Mouse (Mus musculus) urinary bladder, postnatal 25 days (tissue): Measurements from ENCODE around the gene Paqr7.
"Not testable (repeated sequence)": the region's sequence is repeated elsewhere in the genome, so short reads cannot be mapped to it uniquely, and the experiment has no call there.

ENCODE experiments used
- DNase-seq: peaks from one replicate; pipeline ENCODE4 v3.0.0; 2022; ENCODE audit warnings: low spot score

Gene Paqr7

DNA sequence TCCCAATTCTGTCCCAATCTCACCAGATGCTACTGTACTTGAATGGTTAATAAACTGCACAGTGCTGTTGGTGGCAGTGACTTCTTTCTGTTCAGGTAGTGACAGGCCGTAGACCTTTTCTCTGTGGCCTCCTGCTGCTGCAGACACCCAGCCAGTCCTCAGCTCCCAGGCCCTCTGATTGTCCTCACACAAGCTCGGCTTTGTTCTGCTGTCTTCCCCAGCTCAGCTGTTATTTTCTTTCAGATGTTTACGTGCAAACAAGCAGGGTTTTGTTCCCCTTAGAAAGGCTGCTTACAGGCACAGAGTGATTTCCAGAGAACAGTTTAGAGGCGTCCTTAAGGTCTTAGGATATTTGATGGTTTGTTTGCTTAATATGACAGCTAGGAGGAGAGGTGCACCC lies 22.7 kb upstream of the Paqr7 start:
- no peak for DNase-seq

- no peak for DNase-seq
These were observed 22.3 kb upstream of the Paqr7 start for GRCm38 (mm10) chr4:134474240-134474639.

DNA sequence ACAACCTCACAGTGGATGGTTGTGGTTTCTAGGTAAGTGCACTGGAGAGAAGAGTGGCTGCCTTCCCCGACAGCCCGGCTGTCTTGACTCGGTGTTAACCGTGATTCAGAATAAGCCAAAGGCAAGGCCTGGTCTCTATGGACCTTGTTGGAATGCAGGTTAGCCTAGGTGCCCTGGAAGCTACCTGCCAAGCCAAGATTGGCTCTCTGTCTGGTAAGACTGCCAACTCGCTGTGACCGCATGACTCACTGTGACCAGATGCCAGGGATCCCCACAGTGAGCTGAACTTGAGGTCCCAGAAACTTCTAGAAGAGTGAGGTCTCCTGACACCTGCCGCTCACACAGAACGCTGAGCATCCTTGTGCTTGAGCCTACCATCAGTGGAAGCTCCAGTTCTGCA lies 19.6 kb upstream of the Paqr7 start:
- no peak for DNase-seq

DNA sequence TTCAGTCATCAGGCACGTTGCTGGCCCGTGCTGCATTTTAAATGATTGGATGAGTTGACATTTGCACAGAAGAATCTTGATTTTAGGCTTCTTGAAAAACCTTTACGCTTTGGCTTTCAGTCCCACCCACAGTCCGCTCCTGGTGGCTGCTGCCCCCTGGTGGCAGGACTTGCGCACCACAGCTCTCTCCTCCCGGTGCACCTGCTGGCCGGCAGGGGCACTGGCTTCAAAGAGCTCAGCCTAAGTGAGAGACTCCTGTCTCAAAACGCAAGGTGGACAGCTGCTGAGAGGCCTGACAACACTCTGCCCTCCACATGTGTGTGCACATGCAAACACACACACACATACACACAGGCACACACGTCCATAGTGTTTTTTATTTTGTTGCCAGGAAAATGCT lies 18.5 kb upstream of the Paqr7 start:
- peak; percentile 94 for DNase-seq

DNA sequence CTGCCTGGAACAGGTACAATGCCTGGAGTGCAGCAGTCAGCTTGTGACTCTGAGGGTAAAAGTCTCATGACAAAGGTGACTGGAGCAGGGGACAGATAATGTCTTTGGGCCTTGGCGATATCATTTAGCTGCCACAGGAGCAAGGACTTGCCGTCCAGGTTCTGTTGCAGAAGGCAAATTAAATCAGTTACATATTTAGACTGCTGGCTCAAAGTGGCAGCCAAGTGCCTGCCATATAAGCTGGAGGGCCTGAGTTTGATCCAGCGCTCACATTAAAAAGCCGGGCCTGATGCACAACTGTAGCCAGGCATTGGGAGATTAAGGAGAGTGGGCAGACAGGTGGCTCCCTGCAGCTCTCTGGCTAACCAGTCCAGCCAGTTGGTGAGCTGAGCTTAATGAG lies 16.7 kb upstream of the Paqr7 start:
- no peak for DNase-seq

- DNase-seq: peak; percentile 80
These were observed 15.6 kb upstream of the Paqr7 start for GRCm38 (mm10) chr4:134480864-134481263.

GRCm38 (mm10) chr4:134481270-134481669 lies 15.2 kb upstream of the Paqr7 start:
- no peak for DNase-seq

- DNase-seq: no peak
These were observed 14.1 kb upstream of the Paqr7 start for GRCm38 (mm10) chr4:134482442-134482841.

DNA sequence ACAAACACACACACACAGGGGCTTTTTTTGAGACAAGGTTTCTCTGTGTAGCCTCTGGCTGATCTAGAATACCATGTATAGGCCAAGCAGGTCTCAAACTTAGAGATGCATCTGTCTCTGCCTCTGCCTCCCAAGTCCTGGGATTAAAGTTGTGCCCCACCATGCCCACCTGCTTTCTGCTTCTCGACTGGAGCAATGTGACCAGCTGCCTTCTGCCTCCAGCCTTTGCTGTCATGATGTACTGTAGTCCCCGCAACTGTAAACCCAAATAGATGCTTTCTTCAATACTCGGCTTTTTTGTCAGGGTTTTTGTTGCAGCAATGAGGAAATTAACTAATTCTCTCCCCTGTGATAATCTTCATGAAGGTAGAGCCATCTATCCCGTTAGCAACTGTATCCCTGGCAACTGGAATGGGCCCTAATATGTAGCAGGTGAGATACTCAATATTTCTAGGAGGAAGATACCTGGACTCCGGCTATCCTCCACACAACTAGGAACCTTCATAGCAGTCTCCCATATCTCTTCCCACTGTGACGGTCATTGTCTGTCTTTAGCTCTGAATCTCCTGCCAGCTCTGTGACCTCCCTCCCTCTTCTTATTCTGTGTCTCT lies 13.3 kb upstream of the Paqr7 start:
- no peak for DNase-seq

GRCm38 (mm10) chr4:134483696-134484095 lies 12.8 kb upstream of the Paqr7 start:
- DNase-seq: no peak

- DNase-seq: no peak
These were observed 12.3 kb upstream of the Paqr7 start for GRCm38 (mm10) chr4:134484231-134484630.

DNA sequence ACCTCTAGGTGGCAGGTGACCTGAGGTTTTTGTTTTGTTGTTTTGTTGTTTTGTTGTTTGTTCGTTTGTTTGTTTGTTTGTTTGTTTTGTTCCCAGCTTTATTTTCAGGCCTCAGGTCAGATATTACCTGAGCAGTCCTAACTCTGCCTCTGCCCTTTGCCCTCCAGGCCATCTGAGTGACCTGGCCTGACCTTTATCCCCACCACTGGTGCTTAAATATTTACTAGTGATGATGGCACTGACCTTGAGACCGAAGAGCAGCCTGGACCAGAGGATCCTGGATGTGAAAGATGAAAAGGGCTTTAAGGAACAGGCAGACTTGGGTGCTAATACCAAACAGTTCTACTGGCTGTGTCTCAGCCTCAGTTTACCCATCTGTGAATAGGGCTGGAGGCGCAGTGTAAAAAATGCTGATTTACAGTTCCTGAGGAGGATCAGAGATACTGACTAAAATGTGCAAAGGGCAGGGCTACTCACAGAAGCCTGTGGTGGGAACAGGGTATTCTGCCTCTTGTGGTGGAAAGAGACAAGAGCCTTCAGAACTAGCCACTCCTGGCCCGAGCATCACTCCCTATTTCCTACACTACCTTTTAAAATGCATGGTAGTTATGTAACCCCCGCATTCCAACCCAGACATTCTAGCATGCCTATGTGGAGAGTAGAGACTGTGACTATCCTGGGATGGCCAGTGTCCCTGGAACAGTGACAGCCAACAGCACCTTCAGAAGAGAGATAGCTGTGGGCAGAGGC lies 11.2 kb upstream of the Paqr7 start:
- no peak for DNase-seq

DNA sequence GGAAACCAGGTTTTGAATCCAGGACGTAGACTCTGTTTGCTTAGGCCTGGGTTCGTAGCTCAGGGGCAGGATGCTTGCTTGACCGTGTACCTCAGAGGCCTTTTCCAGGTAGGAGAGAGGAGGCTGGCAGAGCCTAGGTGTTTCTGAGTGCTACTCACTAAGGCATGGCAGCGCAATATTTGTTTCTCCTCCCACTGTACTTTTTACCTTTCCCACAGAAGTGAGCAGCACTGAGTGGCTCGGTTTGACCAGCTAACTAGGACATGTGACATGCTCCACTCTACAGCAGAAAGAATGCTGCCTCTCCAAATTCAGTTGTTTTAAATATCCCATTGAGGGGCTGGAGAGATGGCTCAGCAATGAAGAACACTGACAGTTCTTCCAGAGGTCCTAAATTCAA lies 8.3 kb upstream of the Paqr7 start:
- no peak for DNase-seq

DNA sequence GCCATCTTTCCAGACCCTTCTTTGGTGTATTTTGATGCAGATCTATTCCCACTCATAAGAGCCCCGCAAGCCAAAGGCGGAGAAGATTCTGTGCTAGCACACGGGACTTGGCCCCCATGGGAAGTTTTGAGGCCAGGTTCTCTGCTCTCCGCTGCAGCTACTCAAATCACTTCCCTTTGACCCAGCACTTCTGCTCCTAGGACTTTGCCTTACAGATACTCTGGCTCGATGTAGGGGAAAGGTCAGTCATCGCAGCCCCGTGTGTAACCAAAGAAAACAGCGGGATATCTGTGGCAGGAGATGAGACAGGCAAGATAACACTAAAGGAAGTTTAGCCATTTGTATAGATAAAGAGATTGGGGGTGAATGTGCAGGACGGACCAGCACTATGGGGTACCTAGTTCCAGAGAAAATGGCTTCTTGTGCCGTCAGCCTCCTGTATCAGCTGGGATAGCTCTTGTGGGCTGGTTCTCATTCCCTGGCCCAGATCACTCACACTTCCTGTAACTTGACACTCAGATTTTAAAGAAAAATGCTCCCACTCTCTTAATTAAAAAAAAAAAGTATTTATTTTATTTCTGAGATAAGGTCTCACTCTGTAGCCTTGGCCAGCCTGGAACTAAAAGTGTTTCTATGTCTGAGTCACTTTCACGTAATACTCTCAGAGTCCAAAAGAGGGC lies 6.4 kb upstream of the Paqr7 start:
- no peak for DNase-seq

DNA sequence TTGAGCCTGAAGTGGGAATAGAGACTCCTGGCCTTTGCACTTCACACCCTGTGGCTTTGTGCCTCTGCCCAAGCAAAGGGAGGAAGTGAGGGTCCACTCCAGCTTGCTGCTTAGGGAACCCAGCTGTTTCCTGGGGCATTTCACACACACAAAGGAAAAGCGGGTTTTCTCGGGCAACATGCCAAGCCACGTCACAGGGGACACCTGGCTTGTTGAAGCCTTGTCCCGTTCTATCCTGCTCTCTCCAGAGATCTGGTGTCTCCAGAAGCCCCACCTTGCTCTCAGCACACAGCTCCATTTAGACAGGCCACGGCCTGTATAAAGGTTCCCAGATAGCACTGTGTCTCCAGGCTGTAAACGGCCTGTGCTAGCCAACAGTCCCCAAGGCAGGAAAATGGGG lies 4.8 kb upstream of the Paqr7 start:
- DNase-seq: peak; percentile 54

DNA sequence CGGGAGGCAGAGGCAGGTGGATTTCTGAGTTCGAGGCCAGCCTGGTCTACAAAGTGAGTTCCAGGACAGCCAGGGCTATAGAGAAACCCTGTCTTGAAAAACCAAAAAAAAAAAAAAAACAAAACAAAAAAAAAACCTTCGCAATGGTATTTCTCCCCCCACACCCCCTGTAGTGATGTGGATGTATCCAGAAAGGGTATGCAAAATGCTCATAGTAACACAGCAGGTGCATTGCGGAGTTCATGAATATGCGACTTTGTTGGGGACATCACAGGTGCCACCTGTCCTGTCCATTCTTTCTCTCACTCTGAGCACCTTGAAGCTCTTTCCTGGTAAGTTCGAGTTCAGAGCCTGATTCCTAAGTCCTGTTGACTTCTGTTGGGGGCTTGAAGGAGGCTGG lies 2.3 kb upstream of the Paqr7 start:
- not testable (repeated sequence) for DNase-seq

GRCm38 (mm10) chr4:134494780-134495545 lies 1.5 kb upstream of the Paqr7 start:
- no peak for DNase-seq

DNA sequence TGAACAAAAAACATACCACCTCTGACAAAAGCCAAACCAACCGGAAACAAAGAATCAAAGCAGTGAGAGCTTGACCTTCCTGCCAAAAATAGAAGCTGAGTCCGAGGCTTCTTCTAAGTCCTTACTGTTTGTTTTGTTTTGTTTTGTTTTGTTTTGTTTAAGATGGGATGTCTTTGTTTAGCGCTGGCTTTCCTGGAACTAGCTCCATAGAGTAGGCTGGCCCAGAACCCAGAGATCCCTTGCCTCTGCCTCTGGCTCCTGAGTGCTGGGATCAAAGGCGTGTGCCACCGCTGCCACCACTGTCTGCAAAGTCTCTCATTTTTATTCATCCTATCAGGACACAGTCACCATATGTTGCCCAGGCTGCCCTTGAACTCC lies 962 bp upstream of the Paqr7 start:
- no peak for DNase-seq

DNA sequence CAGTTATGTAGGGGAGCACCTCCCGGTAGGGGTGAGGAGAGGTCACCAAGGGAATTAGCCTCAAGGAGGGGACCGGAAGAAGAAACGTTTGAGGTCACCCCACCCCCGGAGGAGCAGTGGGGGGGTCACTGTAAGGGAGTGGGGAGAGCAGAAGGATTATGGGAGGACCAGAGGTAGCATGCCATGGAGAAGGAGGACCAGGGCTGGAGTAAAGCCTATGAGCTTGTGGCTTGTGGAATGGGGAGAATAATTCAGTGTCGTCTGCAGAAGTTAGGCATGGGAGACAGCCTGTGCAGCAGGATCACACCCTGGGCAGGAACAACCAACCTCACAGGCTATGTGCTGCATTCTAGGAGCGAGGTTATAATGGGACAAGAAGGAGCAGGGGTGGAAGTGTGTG lies 726 bp downstream of the Paqr7 start:
- no peak for DNase-seq

DNA sequence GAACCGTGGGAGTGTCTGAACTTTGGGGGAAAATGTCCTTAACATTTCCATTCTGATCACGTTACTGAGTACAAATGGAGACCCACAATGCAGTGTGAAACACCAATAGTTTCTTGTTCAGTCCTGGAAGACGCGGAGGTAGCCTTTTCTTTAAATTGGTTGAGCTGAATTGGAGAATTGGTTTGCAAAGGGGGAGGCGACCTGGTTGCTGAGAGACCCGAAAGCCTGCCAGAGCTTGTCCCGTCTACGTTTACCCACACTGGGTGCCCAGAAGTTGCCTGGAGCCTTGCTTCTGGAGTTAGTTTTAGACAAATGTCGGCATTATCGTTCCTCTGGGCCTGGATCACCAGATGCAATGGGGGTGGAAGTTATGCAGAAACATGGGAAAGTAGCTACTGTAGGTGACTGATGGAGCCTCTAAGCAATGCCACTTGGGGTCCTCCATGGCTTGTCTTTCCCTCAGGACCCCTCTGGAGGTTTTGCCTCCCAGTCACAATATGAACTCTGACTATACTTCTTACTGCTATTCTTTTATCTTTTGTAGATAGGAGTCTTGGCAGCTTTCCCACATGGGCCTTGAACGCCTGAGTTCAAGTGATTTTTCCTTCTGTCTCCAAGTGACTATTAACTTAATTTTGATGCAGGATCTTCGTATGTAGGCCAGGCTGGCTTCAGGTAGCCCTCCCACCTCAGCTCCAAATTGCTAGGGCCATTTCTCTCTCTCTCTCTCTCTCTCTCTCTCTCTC lies 1.7 kb downstream of the Paqr7 start:
- DNase-seq: no peak

DNA sequence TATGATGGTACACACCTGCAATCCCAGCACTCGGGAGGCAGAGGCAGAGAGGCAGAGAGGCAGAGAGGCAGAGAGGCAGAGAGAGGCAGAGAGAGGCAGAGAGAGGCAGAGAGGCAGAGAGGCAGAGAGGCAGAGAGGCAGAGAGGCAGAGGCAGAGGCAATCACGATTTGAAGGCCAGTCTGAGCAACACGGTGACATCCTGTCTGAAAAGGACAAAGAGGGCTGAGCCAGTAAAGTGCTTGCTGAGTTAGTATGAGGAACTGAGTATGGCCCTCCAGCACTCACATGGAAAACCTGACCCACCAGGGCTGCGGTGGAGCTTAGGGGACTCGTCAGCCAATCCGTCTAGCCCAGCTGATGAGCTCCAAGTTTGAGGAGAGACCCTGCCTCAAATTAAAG lies 2.5 kb downstream of the Paqr7 start:
- not testable (repeated sequence) for DNase-seq

- no peak for DNase-seq
These were observed 4.6 kb downstream of the Paqr7 start for GRCm38 (mm10) chr4:134501095-134501494.
